Mouse (Mus musculus) megakaryocyte, embryonic 14.5 days (primary cell): ENCODE measurements around the gene Olfr67. TPM values are rescaled to one million over a fixed set of nuclear protein-coding genes. Genes with fewer than 3 reads are reported as not detected.
"Not testable (repeated sequence)": the region's sequence is repeated elsewhere in the genome, so short reads cannot be mapped to it uniquely, and the experiment has no call there.

Source experiments
- H3K27me3 ChIP-seq: replicated peaks from 2 replicates; pipeline ENCODE3; 2012; ENCODE audit warnings: inconsistent platforms
- H3K36me3 ChIP-seq: replicated peaks from 2 replicates; pipeline ENCODE3; 2012; ENCODE audit warnings: low read length, inconsistent platforms, mixed read lengths
- H3K4me1 ChIP-seq: 2 replicates; pipeline ENCODE4 v1.6.1; 2012; ENCODE audit warnings: inconsistent platforms
- H3K4me3 ChIP-seq: replicated peaks from 2 replicates; pipeline ENCODE3; 2012; ENCODE audit warnings: moderate library complexity, mild to moderate bottlenecking, inconsistent platforms
- H3K9me3 ChIP-seq: 2 replicates; pipeline ENCODE4 v1.6.1; 2012; ENCODE audit warnings: inconsistent platforms
- FLI1 ChIP-seq: IDR thresholded peaks from 2 replicates; pipeline ENCODE4 v1.6.1; 2012; ENCODE audit warnings: low read length, inconsistent platforms, mixed read lengths
- GATA1 ChIP-seq: IDR thresholded peaks from 3 replicates; pipeline ENCODE4 v1.6.1; 2012; ENCODE audit warnings: mixed read lengths, low read length, inconsistent platforms, borderline replicate concordance
- polyA plus RNA-seq: library from polyadenylated mRNA; stranded (reverse); fragments of >175 nt; gene quantifications from 2 replicates; pipeline ENCODE4 v1.2.3, GENCODE M21; 2012; ENCODE audit warnings: low replicate concordance; ENCODE audit not compliant: insufficient read depth

Gene Olfr67
- polyA plus RNA-seq, result not detected in 2 replicates

DNA sequence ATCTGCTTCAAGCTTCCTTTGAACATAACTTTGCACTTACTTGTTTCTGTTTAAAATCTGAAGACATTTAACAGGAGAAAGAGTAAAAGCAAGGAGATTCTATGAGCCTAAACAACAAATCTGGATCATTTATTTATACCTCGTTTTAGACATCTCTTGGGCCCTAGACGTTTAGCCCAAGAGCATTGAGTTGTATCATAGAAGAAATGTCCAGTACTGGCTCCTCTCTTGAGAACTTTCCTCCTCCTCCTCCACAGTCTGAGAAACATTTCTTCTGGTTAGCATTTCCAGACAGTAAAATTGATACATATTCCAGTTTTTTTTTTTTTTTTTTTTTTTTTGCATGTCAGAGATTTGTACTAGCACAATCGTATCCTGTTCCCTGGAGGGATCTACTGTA, at the start of gene Olfr67:
Olfr67 (minus strand) TSS at position 101 of the 400 bp plus-strand sequence.
- Histone ChIP-seq H3K36me3 (peaks cover 2% of the 10 kb centered on the region), H3K27me3 (no peaks in the 10 kb centered on the region), H3K4me3 (no peak within 1 kb of the TSS), H3K9me3 (no peaks in the 10 kb centered on the region), H3K4me1 (peaks cover 11% of the 10 kb centered on the region)
- TF ChIP-seq GATA1, result no peak
- no peak for TF ChIP-seq FLI1

DNA sequence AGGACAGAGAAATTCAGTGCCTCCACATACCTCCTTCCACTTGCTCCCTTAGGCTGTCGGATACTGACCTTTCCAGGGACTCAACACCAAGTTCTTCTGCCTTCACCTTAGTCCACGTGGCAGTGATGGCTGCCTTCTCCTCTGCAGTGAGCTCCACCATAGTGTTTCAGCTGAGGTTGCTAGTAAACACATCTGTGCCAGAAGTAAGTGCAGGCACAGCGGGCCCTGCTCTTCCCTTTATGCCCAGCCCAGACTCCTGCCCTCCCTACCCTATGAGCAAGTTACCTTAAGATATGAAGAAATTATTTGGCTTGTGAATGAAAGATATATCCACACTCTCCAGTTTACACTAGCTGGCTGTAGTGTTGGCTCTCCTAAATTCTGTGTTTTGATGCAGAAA, 48.6 kb upstream of the Olfr67 start, which contains the start of gene Hbb-bh2:
Hbb-bh2 (minus strand) TSS at position 253 of the 400 bp plus-strand sequence.
- Histone ChIP-seq H3K4me3 (no peak within 1 kb of the TSS), H3K27me3 (no peaks in the 10 kb centered on the region), H3K9me3 (no peaks in the 10 kb centered on the region), H3K4me1 (peaks cover 26% of the 10 kb centered on the region), H3K36me3 (no peaks in the 10 kb centered on the region)
- no peak for TF ChIP-seq GATA1
- TF ChIP-seq FLI1, result no peak

DNA sequence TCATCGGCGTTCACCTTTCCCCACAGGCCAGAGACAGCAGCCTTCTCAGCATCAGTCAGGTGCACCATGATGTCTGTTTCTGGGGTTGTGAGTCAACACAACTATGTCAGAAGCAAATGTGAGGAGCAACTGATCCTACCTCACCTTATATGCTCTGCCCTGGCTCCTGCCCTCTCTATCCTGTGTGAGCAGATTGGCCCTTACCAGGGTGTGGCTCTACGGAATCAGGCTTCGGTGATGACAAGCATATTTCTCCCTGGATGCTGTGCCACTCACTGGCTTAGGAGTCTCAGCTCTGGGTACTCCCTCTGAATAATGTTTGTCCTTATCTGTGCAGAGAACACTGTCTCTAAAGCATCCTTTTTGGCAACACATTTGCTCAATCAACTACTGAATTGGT, 36.2 kb upstream of the Olfr67 start, which contains the start of gene Hbb-bs:
Hbb-bs (minus strand) TSS at position 289 of the 400 bp plus-strand sequence.
- TF ChIP-seq FLI1 (no peak), GATA1 (no peak)
- Histone ChIP-seq H3K27me3 (no peaks in the 10 kb centered on the region), H3K4me1 (peaks cover 16% of the 10 kb centered on the region), H3K4me3 (peak within 1 kb of the TSS; percentile 62), H3K36me3 (no peaks in the 10 kb centered on the region), H3K9me3 (no peaks in the 10 kb centered on the region)

- peaks cover 16% of the 10 kb centered on the region for H3K4me1 ChIP-seq
- not testable (repeated sequence) for H3K36me3 ChIP-seq, H3K4me3 ChIP-seq, H3K9me3 ChIP-seq, H3K27me3 ChIP-seq
These were observed 35.5 kb upstream of the Olfr67 start for GRCm38 (mm10) chr7:103827139-103827538.

GRCm38 (mm10) chr7:103826255-103826887, 34.8 kb upstream of the Olfr67 start:
- no peaks in the 10 kb centered on the region for H3K9me3 ChIP-seq
- no peak for TF ChIP-seq FLI1
- no peak for TF ChIP-seq GATA1
- no peaks in the 10 kb centered on the region for H3K36me3 ChIP-seq
- H3K27me3 ChIP-seq, result no peaks in the 10 kb centered on the region
- peaks cover 16% of the 10 kb centered on the region for H3K4me1 ChIP-seq
- no peak overlapping the region for H3K4me3 ChIP-seq

DNA sequence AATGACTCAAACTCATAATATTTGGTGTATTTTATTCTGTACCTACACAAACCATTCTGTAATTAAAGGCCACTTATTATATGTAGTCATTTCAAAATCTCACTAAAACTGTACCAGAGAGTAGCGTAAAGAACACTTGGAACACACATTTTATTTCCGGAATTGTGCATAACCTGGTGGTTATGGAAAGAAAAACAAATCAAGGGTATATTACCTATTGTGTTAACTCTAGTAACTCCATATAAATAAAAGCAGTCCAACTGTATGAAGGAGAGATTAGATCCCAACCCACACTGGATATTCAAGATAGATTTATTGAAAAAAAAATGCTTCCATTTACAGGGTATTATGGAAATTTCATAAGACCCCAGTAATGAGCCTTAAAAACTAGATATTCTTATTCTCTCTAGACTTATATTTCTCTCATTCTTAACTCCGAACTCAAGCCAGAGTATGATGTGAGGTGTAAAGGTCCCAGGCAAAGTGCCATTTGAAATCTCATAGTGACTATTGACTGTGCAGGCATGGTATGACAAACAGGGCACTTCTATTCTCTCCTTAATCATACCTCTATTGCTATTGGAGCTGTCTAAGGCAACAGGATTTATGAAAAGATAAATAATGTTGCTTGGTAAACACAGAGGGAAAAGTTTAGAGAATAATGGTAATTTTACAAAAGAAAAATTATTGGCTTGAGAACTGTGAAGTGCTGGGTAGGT, 34.1 kb upstream of the Olfr67 start:
- Histone ChIP-seq H3K4me1 (peaks cover 16% of the 10 kb centered on the region), H3K4me3 (no peak overlapping the region)
- TF ChIP-seq GATA1, result no peak
- TF ChIP-seq FLI1, result no peak

DNA sequence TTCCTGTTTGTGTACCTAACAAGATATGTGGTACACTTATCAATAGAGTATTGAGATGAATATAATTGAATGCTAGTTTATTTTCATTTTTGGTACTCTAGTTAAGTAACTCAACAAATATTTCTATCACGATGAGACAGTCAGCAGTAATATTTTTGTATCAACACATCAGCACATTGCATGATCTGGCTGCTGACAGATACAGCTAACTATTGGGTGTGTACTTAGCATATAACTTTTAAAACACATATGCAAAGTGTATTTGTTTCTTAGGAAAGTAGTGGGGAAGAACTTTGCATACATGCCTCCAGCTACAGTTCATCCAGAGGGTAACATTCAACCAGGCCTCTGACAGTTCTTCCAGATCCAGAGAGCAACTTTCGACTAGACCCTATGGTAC, 33.0 kb upstream of the Olfr67 start:
- Histone ChIP-seq H3K27me3 (no peaks in the 10 kb centered on the region), H3K36me3 (no peaks in the 10 kb centered on the region), H3K4me3 (no peak overlapping the region), H3K4me1 (peaks cover 10% of the 10 kb centered on the region), H3K9me3 (no peaks in the 10 kb centered on the region)
- TF ChIP-seq GATA1 (no peak), FLI1 (no peak)

More for the DNA sequence above, 34.1 kb upstream of the Olfr67 start:
- Histone ChIP-seq H3K36me3 (no peaks in the 10 kb centered on the region), H3K27me3 (no peaks in the 10 kb centered on the region), H3K9me3 (no peaks in the 10 kb centered on the region)

GRCm38 (mm10) chr7:103815085-103815484, 23.5 kb upstream of the Olfr67 start:
- H3K27me3 ChIP-seq, H3K9me3 ChIP-seq, H3K36me3 ChIP-seq, H3K4me3 ChIP-seq: not testable (repeated sequence)
- peaks cover 30% of the 10 kb centered on the region for H3K4me1 ChIP-seq

DNA sequence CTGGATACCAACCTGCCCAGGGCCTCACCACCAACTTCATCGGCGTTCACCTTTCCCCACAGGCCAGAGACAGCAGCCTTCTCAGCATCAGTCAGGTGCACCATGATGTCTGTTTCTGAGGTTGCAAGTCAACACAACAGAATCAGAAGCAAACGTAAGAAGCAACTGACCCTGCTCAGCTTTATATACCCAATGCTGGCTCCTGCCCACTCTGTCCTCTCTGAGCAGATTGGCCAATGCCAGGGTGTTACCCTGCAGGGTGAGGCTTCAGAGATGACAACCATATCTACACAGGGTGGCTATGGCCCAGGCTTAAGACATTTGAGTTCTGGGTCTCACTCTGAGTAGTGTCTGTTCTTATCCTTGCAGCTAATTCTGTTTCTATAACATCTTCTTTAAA, 22.1 kb upstream of the Olfr67 start, which contains the start of gene Hbb-bt:
Hbb-bt (minus strand) TSS at position 231 of the 400 bp plus-strand sequence.
- Histone ChIP-seq H3K4me3 (peak within 1 kb of the TSS; percentile 38), H3K27me3 (no peaks in the 10 kb centered on the region), H3K36me3 (no peaks in the 10 kb centered on the region), H3K4me1 (peaks cover 43% of the 10 kb centered on the region), H3K9me3 (no peaks in the 10 kb centered on the region)
- TF ChIP-seq FLI1 (no peak), GATA1 (no peak)

- H3K4me3 ChIP-seq, H3K9me3 ChIP-seq, H3K27me3 ChIP-seq, H3K36me3 ChIP-seq: not testable (repeated sequence)
- H3K4me1 ChIP-seq, result peaks cover 45% of the 10 kb centered on the region
These were observed 21.5 kb upstream of the Olfr67 start for GRCm38 (mm10) chr7:103813152-103813551.
